In the genomic region with DNA sequence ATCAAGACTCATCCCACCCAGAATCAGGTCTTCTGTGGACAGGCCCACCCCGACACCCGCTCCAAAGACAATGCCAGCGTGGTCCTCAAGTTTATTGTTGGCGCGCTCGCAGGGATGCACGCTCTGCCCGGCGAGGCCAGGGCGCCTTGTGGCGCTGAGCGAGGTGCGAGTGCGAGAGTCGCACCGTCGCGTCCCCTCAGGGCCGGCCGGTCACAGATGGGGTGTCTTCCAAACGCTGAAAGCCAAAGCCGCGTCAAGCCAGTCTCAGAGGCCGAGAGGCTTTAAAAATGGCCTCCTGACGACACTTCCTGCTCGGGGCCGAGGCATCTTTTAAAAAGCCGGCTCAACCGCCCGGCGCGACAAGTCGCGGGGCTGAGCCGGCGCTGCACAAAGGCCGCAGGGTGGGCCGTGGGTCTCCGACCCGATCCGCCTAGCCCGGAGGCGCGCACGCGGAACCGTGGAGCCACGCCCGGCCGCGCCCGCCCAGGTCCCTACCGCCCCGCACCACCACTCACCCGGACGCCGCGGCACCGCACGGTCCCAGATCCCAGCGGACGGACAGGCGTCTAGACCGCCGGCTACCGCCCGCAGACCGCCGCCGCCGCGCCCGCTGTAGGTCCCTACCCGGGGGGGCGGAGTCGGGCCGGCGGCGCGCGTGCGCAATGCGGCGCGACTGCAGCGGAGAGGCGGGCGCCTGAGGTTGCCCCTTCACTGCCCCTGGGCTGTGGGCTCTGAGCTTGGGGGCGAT, we compare ENCODE assay signal across 8 mouse cellular contexts. TPM values are rescaled to one million over a fixed set of nuclear protein-coding genes. Genes with fewer than 3 reads are reported as not detected.
DNase-seq lines count a peak whose midpoint lies in the region; ATAC-seq and TF ChIP-seq lines count a peak whose summit lies in the region.

A gene (minus strand): TSS at position 663 of the 748 bp plus-strand sequence.

- peak within 1 kb of the TSS; percentile 91 for H3K4me3 ChIP-seq in E14TG2a.4 (replicated peaks; ENCODE audit: low read length)
- peak within 1 kb of the TSS; percentile 84 for H3K4me3 ChIP-seq in forebrain, embryonic 14.5 days (ENCODE audit: low read depth, low read length)
- H3K4me3 ChIP-seq in liver, embryonic 16.5 days (ENCODE audit: low read depth, low read length) = peak within 1 kb of the TSS; percentile 68
- H3K4me3 ChIP-seq in neural tube, embryonic 13.5 days = peak within 1 kb of the TSS; percentile 78
- H3K4me3 ChIP-seq in stomach, postnatal 0 days (ENCODE audit: low read depth, low read length) = peak within 1 kb of the TSS; percentile 77

- H3K27me3 ChIP-seq in E14TG2a.4 (ENCODE audit: insufficient read depth, low read length) = peaks cover 11% of the 10 kb centered on the region
- H3K27me3 ChIP-seq in forebrain, embryonic 14.5 days (replicated peaks; ENCODE audit: control insufficient read depth, insufficient read depth, low read length) = no peaks in the 10 kb centered on the region
- 0 out of 2 replicates have a peak, but pooled peaks cover 3% of the 10 kb centered on the region for H3K27me3 ChIP-seq in liver, embryonic 16.5 days (ENCODE audit: control insufficient read depth, insufficient read depth, low read depth, low read length)
- no peaks in the 10 kb centered on the region for H3K27me3 ChIP-seq in neural tube, embryonic 13.5 days
- no peaks in the 10 kb centered on the region for H3K27me3 ChIP-seq in stomach, postnatal 0 days (ENCODE audit: control insufficient read depth, insufficient read depth, low read length)

- ATAC-seq in forebrain, embryonic 14.5 days = peak; percentile 94
- ATAC-seq in liver, embryonic 16.5 days (ENCODE audit: low read depth) = peak; percentile 83
- ATAC-seq in neural tube, embryonic 13.5 days (ENCODE audit: low read depth) = peak; percentile 92
- ATAC-seq in stomach, postnatal 0 days (ENCODE audit: low FRiP score, low TSS enrichment) = peak; percentile 91

- no peak for TF ChIP-seq CTCF in E14TG2a.4 (conservative IDR thresholded peaks at IDR 0.05; ENCODE audit: low read length)
- TF ChIP-seq CTCF in stomach, postnatal 0 days (IDR thresholded peaks at IDR 0.05; ENCODE audit: low read depth) = no peak

- peak; percentile 27 for DNase-seq in c-Kit-positive CD71-positive TER-119-negative erythroid progenitor cells, embryonic 14.5 days (ENCODE audit: low read depth)
- DNase-seq in forebrain, embryonic 14.5 days (ENCODE audit: low spot score) = peak; percentile 82
- peak; percentile 85 for DNase-seq in heart, postnatal 10 days
- DNase-seq in kidney, postnatal 4 days = peak; percentile 86 to 91
- DNase-seq in stomach, postnatal 0 days (ENCODE audit: low spot score) = peak; percentile 75

- H3K4me1 ChIP-seq in E14TG2a.4 (replicated peaks; ENCODE audit: low read depth, low read length) = peaks cover 92% of the 10 kb centered on the region
- H3K4me1 ChIP-seq in forebrain, embryonic 14.5 days (ENCODE audit: control insufficient read depth, insufficient read depth, low read length) = peaks cover 9% of the 10 kb centered on the region
- no peaks in the 10 kb centered on the region; the same call in 1 of the 2 replicates for H3K4me1 ChIP-seq in liver, embryonic 16.5 days (ENCODE audit: control insufficient read depth, low read depth, low read length)
- H3K4me1 ChIP-seq in neural tube, embryonic 13.5 days (replicated peaks) = peaks cover 23% of the 10 kb centered on the region
- H3K4me1 ChIP-seq in stomach, postnatal 0 days (replicated peaks; ENCODE audit: control insufficient read depth, insufficient read depth) = no peaks in the 10 kb centered on the region; the same call in 1 of the 2 replicates

- H3K9ac ChIP-seq in forebrain, embryonic 14.5 days (ENCODE audit: low read length) = peak within 1 kb of the TSS; percentile 94
- peak within 1 kb of the TSS; percentile 59 for H3K9ac ChIP-seq in liver, embryonic 16.5 days (ENCODE audit: low read depth, low read length)
- peak within 1 kb of the TSS; percentile 94 for H3K9ac ChIP-seq in neural tube, embryonic 13.5 days
- H3K9ac ChIP-seq in stomach, postnatal 0 days (ENCODE audit: low read length) = peak within 1 kb of the TSS; percentile 86

- under 1% methylated on average over 64 of the region's 89 CpGs for WGBS in forebrain, embryonic 14.5 days
- WGBS in liver, embryonic 16.5 days (ENCODE audit: insufficient replicate concordance) = under 1% methylated on average over 77 of the region's 89 CpGs
- under 1% methylated on average over 47 of the region's 89 CpGs for WGBS in neural tube, embryonic 13.5 days
- WGBS in stomach, postnatal 0 days = under 1% methylated on average over 75 of the region's 89 CpGs

- peak within 1 kb of the TSS; percentile 85 for H3K27ac ChIP-seq in forebrain, embryonic 14.5 days (ENCODE audit: low read depth, low read length)
- H3K27ac ChIP-seq in liver, embryonic 16.5 days (ENCODE audit: low read length) = peak within 1 kb of the TSS; percentile 41
- peak within 1 kb of the TSS; percentile 93 for H3K27ac ChIP-seq in neural tube, embryonic 13.5 days (replicated peaks)
- peak within 1 kb of the TSS; percentile 78 for H3K27ac ChIP-seq in stomach, postnatal 0 days (replicated peaks)

- H3K9me3 ChIP-seq in E14TG2a.4 (ENCODE audit: low read length) = no peaks in the 10 kb centered on the region
- peaks cover 5% of the 10 kb centered on the region; the same call in 1 of the 2 replicates for H3K9me3 ChIP-seq in forebrain, embryonic 14.5 days (replicated peaks; ENCODE audit: control insufficient read depth, low read length)
- H3K9me3 ChIP-seq in liver, embryonic 16.5 days (replicated peaks; ENCODE audit: control insufficient read depth, low read length) = no peaks in the 10 kb centered on the region
- no peaks in the 10 kb centered on the region for H3K9me3 ChIP-seq in neural tube, embryonic 13.5 days
- H3K9me3 ChIP-seq in stomach, postnatal 0 days (ENCODE audit: control insufficient read depth, low read length) = no peaks in the 10 kb centered on the region

- peak within 1 kb of the TSS; percentile 73 for H3K4me2 ChIP-seq in forebrain, embryonic 14.5 days (ENCODE audit: low read length)
- peak within 1 kb of the TSS; percentile 70 for H3K4me2 ChIP-seq in liver, embryonic 16.5 days (ENCODE audit: low read depth, low read length)
- H3K4me2 ChIP-seq in neural tube, embryonic 13.5 days = peak within 1 kb of the TSS; percentile 80
- H3K4me2 ChIP-seq in stomach, postnatal 0 days (replicated peaks; ENCODE audit: low read depth) = peak within 1 kb of the TSS; percentile 81

- H3K36me3 ChIP-seq in E14TG2a.4 (ENCODE audit: insufficient read depth, low read length) = peaks cover 42% of the 10 kb centered on the region
- H3K36me3 ChIP-seq in forebrain, embryonic 14.5 days (ENCODE audit: control insufficient read depth, insufficient read depth, low read length) = peaks cover 37% of the 10 kb centered on the region
- no peaks in the 10 kb centered on the region for H3K36me3 ChIP-seq in liver, embryonic 16.5 days (ENCODE audit: control insufficient read depth, insufficient read depth)
- peaks cover 36% of the 10 kb centered on the region for H3K36me3 ChIP-seq in neural tube, embryonic 13.5 days
- peaks cover 9% of the 10 kb centered on the region for H3K36me3 ChIP-seq in stomach, postnatal 0 days (ENCODE audit: control insufficient read depth, insufficient read depth, low read length)

- intact Hi-C loops in heart, postnatal 10 days (cut with DNase I) = no loop called here

- TF ChIP-seq EP300 in stomach, postnatal 0 days (optimal IDR thresholded peaks at IDR 0.05) = no peak

RNA-seq across cellular contexts. Expression of the gene that starts here (rescaled TPM):
- 39.4 and 45.8 TPM in 2 replicates for polyA plus RNA-seq in forebrain, embryonic 14.5 days (2014; fragmentation: Nextera tagmentation; extraction: Ambion mirVana)
- 10 to 100 TPM in 1 of 2 experiments, 1 to 10 TPM in 1; 8.8 to 10.8 TPM for total RNA-seq in heart, postnatal 10 days (2021)
- polyA plus RNA-seq in liver, embryonic 16.5 days (2015; fragmentation: Nextera tagmentation; extraction: Ambion mirVana) = 1.7 and 1.8 TPM in 2 replicates
- 37.8 and 39.6 TPM in 2 replicates for polyA plus RNA-seq in neural tube, embryonic 13.5 days (2015; fragmentation: Nextera tagmentation; extraction: Ambion mirVana)
- polyA plus RNA-seq in stomach, postnatal 0 days (2015; fragmentation: Nextera tagmentation; extraction: Ambion mirVana) = 2.9 and 3.6 TPM in 2 replicates

Comparison
In these comparisons a context has a peak if more than half of its experiments do, and no peak if none do; other contexts are left out.
1. Peak in every context shown above with its lines: DNase-seq, ATAC-seq, H3K4me3 ChIP-seq and H3K27ac ChIP-seq.
2. DNase-seq: peak in every context shown above with its lines; median percentile 88 in kidney, postnatal 4 days; 85 in heart, postnatal 10 days; 82 in forebrain, embryonic 14.5 days; 75 in stomach, postnatal 0 days; 27 in c-Kit-positive CD71-positive TER-119-negative erythroid progenitor cells, embryonic 14.5 days.
3. H3K27ac ChIP-seq: peak in every context shown above with its lines; median percentile 93 in neural tube, embryonic 13.5 days; 85 in forebrain, embryonic 14.5 days; 78 in stomach, postnatal 0 days; 41 in liver, embryonic 16.5 days.